Mouse (Mus musculus) gastrocnemius, postnatal 4 days (tissue): ENCODE data around the gene Triobp. TPM values are rescaled to one million over a fixed set of nuclear protein-coding genes. Genes with fewer than 3 reads are reported as not detected.

ENCODE experiments used
- DNase-seq, 2 experiments: peaks; one replicate each; pipeline ENCODE4 v3.0.0; 2021 to 2022; ENCODE audit warnings: low spot score in 2 of 2, mixed read lengths in 2 of 2
- long read RNA-seq, 2 experiments: library from polyadenylated mRNA; stranded (forward); transcript quantifications; one replicate each; pipeline ENCODE4 v2.0.0; 2021
- total RNA-seq, 2 experiments: library from RNA; stranded (reverse); gene quantifications; 2 replicates each; pipeline ENCODE4 v1.2.3; 2021

Gene Triobp
- total RNA-seq, result 10 to 100 TPM; 83.6 to 94.1 TPM
- long read RNA-seq, experiment 1, transcript Triobp-201 (14 exons, 2,570 nt), result major isoform, 76 of 109 reads
- long read RNA-seq, experiment 1, partial matches to known transcripts, result 11 of 109 reads
- long read RNA-seq, experiment 1, other reads (novel, unspliced or antisense), result 19 of 109 reads
- long read RNA-seq, experiment 2, transcript Triobp-201 (14 exons, 2,570 nt), result major isoform, 108 of 173 reads
- long read RNA-seq, experiment 2, partial matches to known transcripts, result 19 of 173 reads
- long read RNA-seq, experiment 2, other reads (novel, unspliced or antisense), result 41 of 173 reads

- DNase-seq, result peak; percentile 72 to 87
Measured at GRCm38 (mm10) chr15:78947657-78948056, at the start of gene Triobp. Gene Triobp, plus strand, starts transcription at chr15:78947724.

DNA sequence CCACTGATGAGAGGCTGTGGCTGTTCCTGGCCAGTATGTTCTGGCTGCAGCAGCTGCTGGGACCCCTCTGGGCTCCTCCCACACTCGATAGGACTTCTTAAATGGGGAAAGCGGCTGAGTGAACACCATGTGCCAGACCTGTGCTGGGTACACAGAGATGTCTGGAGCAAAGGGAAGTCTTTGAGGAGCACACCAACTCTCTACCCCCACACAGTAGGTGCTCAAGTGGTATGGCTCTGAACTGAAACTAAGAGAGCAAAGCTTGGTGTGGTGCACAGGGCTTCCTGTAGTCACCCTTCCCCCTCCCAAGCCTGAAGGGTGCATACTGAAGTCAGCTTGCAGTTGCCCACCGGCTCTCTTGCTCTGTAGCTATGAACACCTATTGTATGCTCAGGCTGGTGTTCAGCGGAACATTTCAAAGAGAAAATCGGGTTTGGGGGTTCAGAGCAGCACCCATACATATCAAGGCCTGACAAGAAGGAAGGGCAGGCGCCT lies 49.0 kb upstream of the Triobp start:
- no peak for DNase-seq

DNA sequence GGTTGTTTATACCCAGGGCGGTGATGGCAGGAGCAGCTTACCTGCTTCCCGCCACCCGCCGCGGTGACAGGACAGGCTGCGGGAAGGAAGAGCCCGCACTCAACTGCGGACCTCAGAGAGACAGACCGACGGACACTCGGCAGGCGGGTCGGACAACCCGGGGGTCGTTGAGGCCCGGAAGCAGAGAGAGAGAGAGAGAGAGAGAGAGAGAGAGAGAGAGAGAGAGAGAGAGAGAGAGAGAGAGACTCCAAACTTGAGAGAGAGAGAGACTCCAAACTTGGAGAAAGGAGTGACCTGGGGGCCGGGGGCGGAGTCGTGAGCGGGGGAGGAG lies 48.1 kb upstream of the Triobp start, which contains the start of gene Gm49510:
TSS of gene Gm49510 (plus strand) at position 259 of the 331 bp plus-strand sequence.
- DNase-seq, result no peak

GRCm38 (mm10) chr15:78899740-78900584 lies 47.6 kb upstream of the Triobp start, which contains the start of gene Sh3bp1:
Gene Sh3bp1, plus strand, starts transcription at chr15:78899768.
- DNase-seq, result peak; percentile 65 to 77

DNA sequence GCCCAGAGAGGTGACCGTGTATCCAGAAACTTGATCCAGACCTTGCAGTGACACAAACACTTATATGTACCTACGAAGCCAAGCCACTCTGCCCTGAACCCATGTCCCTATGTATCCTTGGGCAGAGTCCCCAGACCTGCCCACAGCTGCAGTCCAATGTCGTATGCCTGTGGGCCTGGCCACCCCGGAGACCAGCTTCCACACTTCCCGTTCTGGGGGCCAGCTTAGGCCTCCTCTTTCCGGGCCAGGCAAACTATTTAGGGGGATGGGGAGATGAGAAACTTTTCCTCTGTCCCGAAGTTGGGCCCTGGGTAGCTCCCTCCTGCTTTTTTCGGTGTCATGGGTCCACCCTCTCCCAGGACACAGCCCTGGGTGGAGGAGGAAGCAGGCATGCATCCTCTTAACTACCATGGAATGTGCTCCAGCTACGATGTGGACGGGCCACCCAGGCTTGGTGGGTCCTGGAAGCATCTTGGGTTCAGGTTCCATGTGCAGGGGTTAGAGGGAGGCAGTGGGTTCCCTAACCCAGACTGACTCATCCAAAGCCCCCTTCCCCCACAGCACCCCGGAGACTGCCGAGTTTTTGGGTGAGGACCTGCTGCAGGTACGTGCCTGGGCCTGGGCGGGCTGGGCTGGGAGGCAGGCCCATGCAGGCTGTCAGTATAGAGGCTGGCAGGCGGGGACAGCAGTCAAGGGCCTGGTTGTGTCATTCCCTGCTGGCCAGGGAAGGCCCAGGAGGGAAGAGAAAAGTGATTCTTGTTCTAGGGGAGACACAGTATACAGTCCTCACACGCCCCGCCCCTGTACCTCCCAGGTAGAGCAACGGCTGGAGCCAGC lies 46.7 kb upstream of the Triobp start:
- no peak for DNase-seq

GRCm38 (mm10) chr15:78901422-78901789 lies 46.1 kb upstream of the Triobp start:
- DNase-seq, result no peak

GRCm38 (mm10) chr15:78903243-78903642 lies 44.3 kb upstream of the Triobp start:
- DNase-seq, result peak; percentile 72 to 79

GRCm38 (mm10) chr15:78908399-78908798 lies 39.1 kb upstream of the Triobp start:
- DNase-seq, result no peak

- DNase-seq, result no peak
Measured at GRCm38 (mm10) chr15:78908982-78909381, 38.5 kb upstream of the Triobp start.

- DNase-seq, result no peak
Measured at GRCm38 (mm10) chr15:78912040-78912439, 35.5 kb upstream of the Triobp start.

DNA sequence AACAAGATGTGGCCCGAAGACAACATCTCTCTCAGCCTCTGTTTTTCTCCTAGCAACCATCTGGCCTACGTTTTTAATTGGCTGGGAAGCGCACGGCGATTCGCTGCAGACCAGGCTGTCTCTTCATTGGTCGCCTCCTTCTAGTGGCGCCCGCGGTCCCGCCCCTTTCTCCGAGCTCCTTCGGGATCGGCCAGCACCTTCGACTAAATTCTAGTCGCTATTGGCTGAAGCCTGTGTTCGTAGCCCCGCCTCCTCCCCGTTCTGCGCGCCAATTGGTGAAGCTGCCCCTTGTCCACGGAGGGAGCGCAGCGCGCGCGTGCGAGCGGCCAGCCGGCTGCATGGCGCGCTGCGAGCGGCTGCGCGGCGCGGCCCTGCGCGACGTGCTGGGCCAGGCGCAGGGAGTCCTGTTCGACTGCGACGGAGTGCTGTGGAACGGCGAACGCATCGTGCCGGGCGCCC lies 33.9 kb upstream of the Triobp start, which contains the start of gene Pdxp:
TSS of gene Pdxp (plus strand) at position 288 of the 459 bp plus-strand sequence.
- DNase-seq, result peak; percentile 89 to 97

- DNase-seq, result peak in 1 of 2 experiments; percentile 48
Measured at GRCm38 (mm10) chr15:78914091-78914822, 33.3 kb upstream of the Triobp start.

DNA sequence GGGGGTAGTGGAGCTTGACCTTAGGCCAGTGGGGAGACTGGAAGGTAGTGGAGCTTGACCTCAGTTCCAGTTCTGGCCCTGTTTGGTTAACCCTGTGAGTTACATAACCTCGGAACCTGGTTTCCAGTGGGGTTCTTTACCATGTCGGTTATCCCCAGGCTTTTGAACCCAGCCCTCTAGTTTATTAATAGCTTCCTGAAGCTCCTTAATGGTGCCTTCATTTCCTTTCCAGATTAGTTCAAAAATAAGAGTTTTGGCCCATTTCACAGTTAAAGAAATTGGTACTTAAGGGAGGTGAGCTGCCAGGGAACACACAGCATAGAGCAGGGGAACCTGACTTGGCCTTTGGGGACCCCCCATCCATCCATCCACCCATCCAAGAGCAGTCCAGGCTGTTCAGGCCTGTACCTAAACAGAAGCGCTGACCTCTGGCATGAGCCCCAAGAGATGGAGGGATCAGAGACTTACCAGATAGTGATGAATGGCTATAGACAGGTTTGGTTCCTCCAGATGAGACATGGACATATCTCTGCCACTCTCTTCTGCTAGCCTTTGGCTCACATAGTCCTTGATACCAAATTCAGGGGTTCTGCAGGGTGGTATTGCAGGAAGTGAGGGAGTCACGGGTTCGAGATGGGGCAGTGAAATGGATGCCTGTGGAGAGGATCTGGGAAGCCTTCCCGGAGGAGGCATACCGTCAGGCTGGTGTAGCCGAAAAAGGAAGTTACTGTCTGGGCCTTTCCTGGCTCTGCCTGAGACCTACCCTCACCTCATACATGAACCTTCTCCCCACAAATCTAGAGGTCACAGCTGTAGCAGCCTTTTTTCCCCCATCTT lies 32.5 kb upstream of the Triobp start:
- DNase-seq, result peak in 1 of 2 experiments; percentile 17

DNA sequence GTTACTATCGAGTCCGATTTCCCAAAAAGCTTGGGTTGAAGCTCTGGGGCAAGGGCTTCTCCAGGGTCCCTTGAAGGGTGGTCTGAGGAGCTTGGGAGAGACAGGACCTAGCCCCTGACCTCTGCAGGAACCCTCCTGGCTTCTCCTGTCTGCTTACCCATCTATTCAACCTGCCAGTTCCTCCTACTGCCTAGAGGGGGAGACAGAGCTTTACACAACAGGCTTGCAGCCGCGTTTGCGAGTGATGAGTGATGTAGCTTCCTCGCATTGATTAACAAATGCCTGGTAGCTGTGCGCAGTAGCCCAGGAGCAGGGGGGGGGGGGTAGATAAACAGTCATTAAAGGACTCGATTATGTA lies 31.9 kb upstream of the Triobp start:
- peak in 1 of 2 experiments; percentile 70 for DNase-seq

DNA sequence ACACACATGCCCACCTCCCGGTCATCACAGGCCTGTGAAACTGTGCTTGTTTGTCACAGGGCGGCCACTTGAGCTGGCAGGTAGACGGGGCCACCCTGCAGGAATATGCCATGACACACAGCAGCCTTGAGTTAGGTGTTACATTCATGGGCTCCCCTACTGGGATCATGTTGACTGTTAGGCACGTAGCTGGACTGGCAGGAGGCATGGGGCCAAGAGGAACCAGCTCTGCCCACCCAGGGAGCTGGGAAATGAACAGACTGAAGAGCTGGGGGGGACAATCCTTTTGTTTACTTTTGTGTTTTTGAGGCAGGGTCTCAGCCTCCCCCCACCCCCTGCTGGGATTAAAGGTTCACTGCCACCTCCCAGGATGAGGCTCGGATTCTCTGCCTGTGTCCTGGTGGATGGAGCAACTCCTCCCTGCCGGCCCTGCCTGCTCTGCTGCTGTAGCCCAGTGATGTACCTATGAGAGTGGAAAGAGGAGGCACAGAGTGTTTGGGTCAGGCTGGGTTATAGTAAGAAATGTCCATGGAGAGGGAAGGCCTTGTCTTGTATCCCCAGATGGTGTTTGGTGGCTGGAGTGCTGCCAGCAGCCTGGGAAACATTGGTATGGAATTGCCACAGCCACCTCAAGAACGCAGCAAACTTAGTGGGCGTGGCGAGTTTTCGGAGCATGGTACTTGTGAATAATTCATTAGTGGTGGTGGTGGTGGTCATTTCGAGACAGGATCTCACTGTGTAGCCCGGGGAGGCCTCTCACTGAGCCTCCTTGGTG lies 31.3 kb upstream of the Triobp start:
- peak in 1 of 2 experiments; percentile 37 for DNase-seq

- peak in 1 of 2 experiments; percentile 19 for DNase-seq
Measured at GRCm38 (mm10) chr15:78918126-78918525, 29.4 kb upstream of the Triobp start.

DNA sequence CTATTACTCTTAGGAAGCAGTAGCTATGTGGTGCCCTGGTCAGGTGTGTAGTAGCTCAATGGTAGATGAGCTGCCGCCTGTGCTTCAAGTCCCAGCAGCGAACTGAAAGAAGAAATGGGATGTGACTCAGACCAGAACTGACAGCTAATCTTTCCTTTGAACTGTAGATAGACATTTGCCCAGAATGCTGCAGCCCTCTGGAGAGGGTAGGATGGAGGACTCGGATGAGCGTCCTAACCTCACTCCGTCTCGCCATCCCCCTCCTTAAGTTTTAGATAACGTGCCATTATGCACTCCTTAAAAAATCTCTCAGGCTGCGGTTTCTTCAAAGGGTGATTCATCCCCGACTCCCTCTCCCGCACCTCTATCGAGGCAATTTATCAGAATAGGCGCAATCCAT lies 27.6 kb upstream of the Triobp start:
- no peak for DNase-seq

DNA sequence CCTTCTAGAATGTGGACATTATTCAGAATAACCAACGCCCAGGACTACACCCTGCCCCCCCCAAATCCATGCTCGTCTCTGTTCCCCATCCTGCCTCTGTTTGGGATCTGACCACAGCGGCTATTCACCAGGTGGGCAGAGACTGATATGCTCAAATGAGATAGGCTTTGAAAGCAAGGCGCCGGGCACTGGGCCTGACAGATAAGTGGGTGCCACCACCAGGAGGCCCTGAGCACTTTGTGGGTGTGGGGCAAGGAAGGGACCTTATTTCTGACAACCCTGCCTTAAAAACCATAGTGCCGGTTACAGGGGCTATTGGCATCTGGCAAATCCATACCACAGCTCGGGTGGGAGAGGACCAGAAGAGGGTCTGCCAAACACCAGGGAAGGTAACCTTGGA lies 24.8 kb upstream of the Triobp start:
- DNase-seq, result no peak

- DNase-seq, result peak in 1 of 2 experiments; percentile 13
Measured at GRCm38 (mm10) chr15:78923585-78923984, 23.9 kb upstream of the Triobp start.
